ENCODE assay signal across 19 mouse cellular contexts in the genomic region with DNA sequence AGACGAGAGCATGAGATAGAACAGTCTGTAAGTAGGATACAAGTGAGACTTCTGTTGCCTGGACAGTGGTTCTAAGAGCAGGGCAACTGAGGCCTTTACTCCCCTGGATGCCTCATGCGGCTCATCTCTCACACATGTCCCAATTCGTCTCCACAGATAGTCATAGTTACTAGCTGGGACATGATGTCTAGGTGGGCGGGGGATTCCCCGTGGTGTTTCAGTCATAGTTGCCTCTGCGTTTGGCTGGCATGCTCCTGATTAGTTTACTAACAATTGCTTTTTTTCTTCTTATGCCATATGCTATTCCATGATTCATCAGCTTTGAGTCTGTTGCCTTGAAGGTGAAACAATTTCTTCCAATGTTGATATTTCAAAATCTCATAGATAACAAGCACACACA.
DNase-seq lines count a peak whose midpoint lies in the region; ATAC-seq and TF ChIP-seq lines count a peak whose summit lies in the region.
"Had no signal": no experiment of that assay in that cellular context is flagged by ENCODE, and none has a peak within 500 bp of the region (broad histone marks: within the 10 kb centered on the region; RNA-seq: fewer than 3 reads in every experiment).

No protein-coding gene starts in this region.

- H3K27ac ChIP-seq in forebrain, postnatal 0 days (ENCODE audit: low read depth, low read length) = no peak overlapping the region
- H3K27ac ChIP-seq: embryonic facial prominence, embryonic 15.5 days; forebrain, embryonic 13.5 days; heart, embryonic 13.5 days; kidney, postnatal 0 days; limb, embryonic 15.5 days; lung, embryonic 15.5 days; neural tube, embryonic 15.5 days had no signal

- no peak overlapping the region for H3K4me2 ChIP-seq in forebrain, postnatal 0 days (ENCODE audit: low read depth)
- H3K4me2 ChIP-seq: embryonic facial prominence, embryonic 15.5 days; forebrain, embryonic 13.5 days; heart, embryonic 13.5 days; limb, embryonic 15.5 days; lung, embryonic 15.5 days; neural tube, embryonic 15.5 days had no signal

- no peak overlapping the region for H3K9ac ChIP-seq in forebrain, postnatal 0 days
- H3K9ac ChIP-seq: embryonic facial prominence, embryonic 15.5 days; forebrain, embryonic 13.5 days; heart, embryonic 13.5 days; limb, embryonic 15.5 days; lung, embryonic 15.5 days; neural tube, embryonic 15.5 days had no signal

- no peak for ATAC-seq in forebrain, postnatal 0 days
- ATAC-seq: forebrain, embryonic 13.5 days; inflammation-experienced regulatory T-cells, adult 6 months had no signal

- 74% methylated on average over 6 of the region's 6 CpGs for WGBS in forebrain, postnatal 0 days

- no peaks in the 10 kb centered on the region for H3K4me1 ChIP-seq in forebrain, postnatal 0 days (ENCODE audit: insufficient read depth)
- H3K4me1 ChIP-seq: embryonic facial prominence, embryonic 15.5 days; limb, embryonic 15.5 days; lung, embryonic 15.5 days; megakaryocyte, embryonic 14.5 days; neural tube, embryonic 15.5 days had no signal

- H3K27me3 ChIP-seq in forebrain, postnatal 0 days (ENCODE audit: insufficient read depth, low read length) = no peaks in the 10 kb centered on the region
- H3K27me3 ChIP-seq: embryonic facial prominence, embryonic 15.5 days; forebrain, embryonic 13.5 days; heart, embryonic 13.5 days; limb, embryonic 15.5 days; lung, embryonic 15.5 days; megakaryocyte, embryonic 14.5 days; neural tube, embryonic 15.5 days had no signal

- no peaks in the 10 kb centered on the region for H3K36me3 ChIP-seq in forebrain, postnatal 0 days (ENCODE audit: insufficient read depth)
- H3K36me3 ChIP-seq: embryonic facial prominence, embryonic 15.5 days; heart, embryonic 13.5 days; limb, embryonic 15.5 days; lung, embryonic 15.5 days; neural tube, embryonic 15.5 days had no signal

- no peaks in the 10 kb centered on the region for H3K9me3 ChIP-seq in forebrain, postnatal 0 days (ENCODE audit: low read length)
- H3K9me3 ChIP-seq: embryonic facial prominence, embryonic 15.5 days; forebrain, embryonic 13.5 days; heart, embryonic 13.5 days; limb, embryonic 15.5 days; lung, embryonic 15.5 days; neural tube, embryonic 15.5 days had no signal

- DNase-seq in right cerebral cortex, adult 18-20 months = peak; percentile 54
- no peak for DNase-seq in right cerebral cortex, postnatal 14 days
- peak; percentile 41 for DNase-seq in gonadal fat pad, adult 2 months (ENCODE audit: low read depth)
- DNase-seq in layer of hippocampus, postnatal 25 days (ENCODE audit: extremely low spot score in 1 of 2, low spot score in 1 of 2) = peak; percentile 13 to 57
- no peak for DNase-seq in forebrain, postnatal 0 days
- DNase-seq in gastrocnemius, adult 18-20 months (ENCODE audit: low spot score) = no peak
- no peak for DNase-seq in gastrocnemius, postnatal 25 days
- DNase-seq: cerebellum, adult 2 months; gastrocnemius, postnatal 36 days; thymus, postnatal 25 days had no signal

- H3K4me3 ChIP-seq in forebrain, postnatal 0 days (ENCODE audit: low read depth, low read length) = no peak overlapping the region
- H3K4me3 ChIP-seq: embryonic facial prominence, embryonic 15.5 days; forebrain, embryonic 13.5 days; heart, embryonic 13.5 days; limb, embryonic 15.5 days; lung, embryonic 15.5 days; megakaryocyte, embryonic 14.5 days; neural tube, embryonic 15.5 days had no signal

- TF ChIP-seq CTCF in forebrain, postnatal 0 days (IDR thresholded peaks at IDR 0.05; ENCODE audit: low read depth) = no peak

Comparison
In these comparisons a context has a peak if more than half of its experiments do, and no peak if none do; other contexts are left out.
1. DNase-seq: peak in right cerebral cortex, adult 18-20 months (single experiment), gonadal fat pad, adult 2 months (single experiment) and layer of hippocampus, postnatal 25 days (2 of 2); none in right cerebral cortex, postnatal 14 days (single experiment), forebrain, postnatal 0 days (single experiment), gastrocnemius, adult 18-20 months (single experiment) and gastrocnemius, postnatal 25 days (single experiment).